Mouse (Mus musculus): Measurements from ENCODE around the gene Chid1. TPM values are rescaled to one million over a fixed set of nuclear protein-coding genes. Genes with fewer than 3 reads are reported as not detected.

Chid1 gene
- polyA plus RNA-seq, 1 experiment from 2014 or later: 35.0 TPM

GRCm38 (mm10) chr7:141474160-141474559 is 65.5 kb downstream of the Chid1 start:
- Histone ChIP-seq H3K9ac (ENCODE audit: low read depth, low read length) (peak overlapping the region; percentile 97), H3K27ac (ENCODE audit: low read depth, low read length) (no peak overlapping the region), H3K9me3 (replicated peaks; ENCODE audit: control insufficient read depth, low read length) (no peaks in the 10 kb centered on the region), H3K27me3 (ENCODE audit: control insufficient read depth, insufficient read depth, low read length) (no peaks in the 10 kb centered on the region), H3K4me1 (ENCODE audit: control insufficient read depth, insufficient read depth, low read length) (peaks cover 44% of the 10 kb centered on the region), H3K4me2 (peak overlapping the region; percentile 97), H3K4me3 (ENCODE audit: low read depth, low read length) (peak overlapping the region; percentile 85), H3K36me3 (ENCODE audit: control insufficient read depth, insufficient read depth, low read length) (peaks cover 22% of the 10 kb centered on the region)
- 9% methylated on average over 5 of the region's 5 CpGs for WGBS (ENCODE audit: insufficient replicate concordance)
- no peak for ATAC-seq (replicated peaks; ENCODE audit: insufficient number of reproducible peaks, low FRiP score, low TSS enrichment)

DNA sequence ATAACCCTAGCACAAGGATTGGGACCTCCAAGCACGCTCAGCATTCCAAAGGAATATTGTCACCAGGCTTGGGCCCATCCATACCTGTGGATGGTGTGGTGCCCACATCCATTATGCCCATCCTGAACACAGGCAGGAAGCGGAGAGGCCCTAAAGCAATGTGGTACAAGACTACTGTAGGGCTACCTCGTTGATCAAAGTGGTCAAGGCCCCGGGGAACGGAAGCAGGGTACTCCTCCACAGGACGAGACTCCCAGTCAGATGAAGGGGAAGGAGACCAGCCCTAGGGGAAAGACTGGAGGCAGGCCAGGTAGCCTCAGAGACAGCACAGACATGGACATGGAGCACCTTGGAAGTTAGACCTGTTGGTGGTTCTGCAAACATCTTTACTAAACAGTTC is 66.9 kb downstream of the Chid1 start:
- Histone ChIP-seq H3K4me2 (no peak overlapping the region), H3K4me1 (ENCODE audit: control insufficient read depth, insufficient read depth, low read length) (peaks cover 49% of the 10 kb centered on the region), H3K9me3 (replicated peaks; ENCODE audit: control insufficient read depth, low read length) (no peaks in the 10 kb centered on the region), H3K27me3 (ENCODE audit: control insufficient read depth, insufficient read depth, low read length) (no peaks in the 10 kb centered on the region), H3K4me3 (ENCODE audit: low read depth, low read length) (no peak overlapping the region), H3K36me3 (ENCODE audit: control insufficient read depth, insufficient read depth, low read length) (peaks cover 22% of the 10 kb centered on the region), H3K9ac (ENCODE audit: low read depth, low read length) (no peak overlapping the region), H3K27ac (ENCODE audit: low read depth, low read length) (no peak overlapping the region)
- no peak for ATAC-seq (replicated peaks; ENCODE audit: insufficient number of reproducible peaks, low FRiP score, low TSS enrichment)
- WGBS (ENCODE audit: insufficient replicate concordance): 83% methylated on average over 6 of the region's 6 CpGs

- H3K27ac ChIP-seq (ENCODE audit: low read depth, low read length): no peak overlapping the region
- no peak overlapping the region for H3K4me3 ChIP-seq (ENCODE audit: low read depth, low read length)
- no peak overlapping the region for H3K9ac ChIP-seq (ENCODE audit: low read depth, low read length)
- H3K36me3 ChIP-seq (ENCODE audit: control insufficient read depth, insufficient read depth, low read length): peaks cover 22% of the 10 kb centered on the region
- H3K4me2 ChIP-seq: no peak overlapping the region
- H3K27me3 ChIP-seq (ENCODE audit: control insufficient read depth, insufficient read depth, low read length): no peaks in the 10 kb centered on the region
- WGBS (ENCODE audit: insufficient replicate concordance): 81% methylated on average over 6 of the region's 6 CpGs
- no peaks in the 10 kb centered on the region for H3K9me3 ChIP-seq (replicated peaks; ENCODE audit: control insufficient read depth, low read length)
- no peak for ATAC-seq (replicated peaks; ENCODE audit: insufficient number of reproducible peaks, low FRiP score, low TSS enrichment)
- H3K4me1 ChIP-seq (ENCODE audit: control insufficient read depth, insufficient read depth, low read length): peaks cover 43% of the 10 kb centered on the region
Measured at GRCm38 (mm10) chr7:141472226-141472625, 67.4 kb downstream of the Chid1 start.

GRCm38 (mm10) chr7:141471236-141471635 is 68.4 kb downstream of the Chid1 start:
- ATAC-seq (replicated peaks; ENCODE audit: insufficient number of reproducible peaks, low FRiP score, low TSS enrichment): no peak
- H3K4me1 ChIP-seq (ENCODE audit: control insufficient read depth, insufficient read depth, low read length): peaks cover 44% of the 10 kb centered on the region
- no peaks in the 10 kb centered on the region for H3K27me3 ChIP-seq (ENCODE audit: control insufficient read depth, insufficient read depth, low read length)
- no peak overlapping the region for H3K9ac ChIP-seq (ENCODE audit: low read depth, low read length)
- no peaks in the 10 kb centered on the region for H3K9me3 ChIP-seq (replicated peaks; ENCODE audit: control insufficient read depth, low read length)
- peaks cover 22% of the 10 kb centered on the region for H3K36me3 ChIP-seq (ENCODE audit: control insufficient read depth, insufficient read depth, low read length)
- H3K4me2 ChIP-seq: no peak overlapping the region
- 95% methylated on average over 1 of the region's 1 CpGs for WGBS (ENCODE audit: insufficient replicate concordance)
- no peak overlapping the region for H3K27ac ChIP-seq (ENCODE audit: low read depth, low read length)
- no peak overlapping the region for H3K4me3 ChIP-seq (ENCODE audit: low read depth, low read length)

DNA sequence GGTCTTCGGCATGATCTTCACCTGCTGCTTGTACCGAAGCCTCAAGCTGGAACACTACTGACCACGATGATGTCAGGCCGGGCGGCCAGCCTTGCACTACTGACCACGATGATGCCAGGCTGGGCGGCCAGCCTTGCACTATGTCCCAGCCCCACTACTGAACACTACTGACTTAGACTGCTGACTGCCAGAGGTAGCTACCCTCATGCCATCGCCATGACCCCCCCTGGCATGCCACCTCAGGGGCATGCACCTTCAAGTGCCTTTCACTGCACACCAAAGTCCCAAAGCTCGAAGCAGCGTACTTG is 69.1 kb downstream of the Chid1 start:
- H3K4me1 ChIP-seq (ENCODE audit: control insufficient read depth, insufficient read depth, low read length): peaks cover 41% of the 10 kb centered on the region
- H3K9me3 ChIP-seq (replicated peaks; ENCODE audit: control insufficient read depth, low read length): no peaks in the 10 kb centered on the region
- no peak for ATAC-seq (replicated peaks; ENCODE audit: insufficient number of reproducible peaks, low FRiP score, low TSS enrichment)
- H3K27me3 ChIP-seq (ENCODE audit: control insufficient read depth, insufficient read depth, low read length): peaks cover 2% of the 10 kb centered on the region; the same call in 1 of the 2 replicates
- no peak overlapping the region for H3K4me3 ChIP-seq (ENCODE audit: low read depth, low read length)
- H3K9ac ChIP-seq (ENCODE audit: low read depth, low read length): no peak overlapping the region
- 91% methylated on average over 10 of the region's 10 CpGs for WGBS (ENCODE audit: insufficient replicate concordance)
- H3K36me3 ChIP-seq (ENCODE audit: control insufficient read depth, insufficient read depth, low read length): peaks cover 22% of the 10 kb centered on the region
- H3K27ac ChIP-seq (ENCODE audit: low read depth, low read length): no peak overlapping the region
- H3K4me2 ChIP-seq: no peak overlapping the region

DNA sequence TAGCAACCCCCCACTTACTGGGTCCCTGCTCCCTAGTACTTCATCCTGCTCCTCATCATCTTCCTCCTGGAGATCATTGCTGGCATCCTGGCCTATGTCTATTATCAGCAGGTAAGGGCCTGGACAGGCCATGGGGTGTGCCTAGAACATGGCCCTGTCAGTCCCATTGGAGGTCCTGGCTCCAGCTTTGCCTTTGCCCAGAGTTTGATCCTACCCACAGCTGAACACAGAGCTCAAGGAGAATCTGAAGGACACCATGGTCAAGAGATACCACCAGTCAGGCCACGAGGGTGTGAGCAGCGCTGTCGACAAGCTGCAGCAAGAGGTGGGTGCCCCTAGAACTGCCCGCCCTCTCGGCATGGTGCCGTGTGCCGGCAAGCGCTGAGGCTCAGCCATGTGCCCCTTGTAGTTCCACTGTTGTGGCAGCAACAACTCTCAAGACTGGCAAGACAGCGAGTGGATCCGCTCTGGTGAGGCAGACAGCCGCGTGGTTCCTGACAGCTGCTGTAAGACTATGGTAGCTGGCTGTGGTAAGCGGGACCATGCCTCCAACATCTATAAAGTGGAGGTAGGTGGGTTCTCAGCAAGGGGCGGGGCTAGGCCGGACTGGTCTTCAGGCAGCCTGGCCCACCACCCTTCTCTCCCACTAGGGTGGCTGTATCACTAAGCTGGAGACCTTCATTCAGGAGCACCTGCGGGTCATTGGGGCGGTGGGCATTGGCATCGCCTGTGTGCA is 69.6 kb downstream of the Chid1 start:
- peak overlapping the region; percentile 80 for H3K4me2 ChIP-seq
- ATAC-seq (replicated peaks; ENCODE audit: insufficient number of reproducible peaks, low FRiP score, low TSS enrichment): no peak
- peaks cover 7% of the 10 kb centered on the region for H3K27me3 ChIP-seq (ENCODE audit: control insufficient read depth, insufficient read depth, low read length)
- H3K4me3 ChIP-seq (ENCODE audit: low read depth, low read length): no peak overlapping the region
- peak overlapping the region; percentile 96; the same call in 1 of the 2 replicates for H3K27ac ChIP-seq (ENCODE audit: low read depth, low read length)
- H3K36me3 ChIP-seq (ENCODE audit: control insufficient read depth, insufficient read depth, low read length): peaks cover 22% of the 10 kb centered on the region
- H3K9ac ChIP-seq (ENCODE audit: low read depth, low read length): peak overlapping the region; percentile 87
- peaks cover 44% of the 10 kb centered on the region for H3K4me1 ChIP-seq (ENCODE audit: control insufficient read depth, insufficient read depth, low read length)
- WGBS (ENCODE audit: insufficient replicate concordance): 88% methylated on average over 18 of the region's 18 CpGs
- no peaks in the 10 kb centered on the region for H3K9me3 ChIP-seq (replicated peaks; ENCODE audit: control insufficient read depth, low read length)

- 85% methylated on average over 6 of the region's 6 CpGs for WGBS (ENCODE audit: insufficient replicate concordance)
- H3K4me2 ChIP-seq: peak overlapping the region; percentile 80
- H3K4me3 ChIP-seq (ENCODE audit: low read depth, low read length): peak overlapping the region; percentile 73
- peaks cover 22% of the 10 kb centered on the region for H3K36me3 ChIP-seq (ENCODE audit: control insufficient read depth, insufficient read depth, low read length)
- peak overlapping the region; percentile 87 for H3K9ac ChIP-seq (ENCODE audit: low read depth, low read length)
- H3K4me1 ChIP-seq (ENCODE audit: control insufficient read depth, insufficient read depth, low read length): peaks cover 50% of the 10 kb centered on the region
- H3K9me3 ChIP-seq (replicated peaks; ENCODE audit: control insufficient read depth, low read length): no peaks in the 10 kb centered on the region
- H3K27ac ChIP-seq (ENCODE audit: low read depth, low read length): peak overlapping the region; percentile 96
- H3K27me3 ChIP-seq (ENCODE audit: control insufficient read depth, insufficient read depth, low read length): peaks cover 13% of the 10 kb centered on the region
- no peak for ATAC-seq (replicated peaks; ENCODE audit: insufficient number of reproducible peaks, low FRiP score, low TSS enrichment)
Measured at GRCm38 (mm10) chr7:141469352-141469751, 70.3 kb downstream of the Chid1 start.

DNA sequence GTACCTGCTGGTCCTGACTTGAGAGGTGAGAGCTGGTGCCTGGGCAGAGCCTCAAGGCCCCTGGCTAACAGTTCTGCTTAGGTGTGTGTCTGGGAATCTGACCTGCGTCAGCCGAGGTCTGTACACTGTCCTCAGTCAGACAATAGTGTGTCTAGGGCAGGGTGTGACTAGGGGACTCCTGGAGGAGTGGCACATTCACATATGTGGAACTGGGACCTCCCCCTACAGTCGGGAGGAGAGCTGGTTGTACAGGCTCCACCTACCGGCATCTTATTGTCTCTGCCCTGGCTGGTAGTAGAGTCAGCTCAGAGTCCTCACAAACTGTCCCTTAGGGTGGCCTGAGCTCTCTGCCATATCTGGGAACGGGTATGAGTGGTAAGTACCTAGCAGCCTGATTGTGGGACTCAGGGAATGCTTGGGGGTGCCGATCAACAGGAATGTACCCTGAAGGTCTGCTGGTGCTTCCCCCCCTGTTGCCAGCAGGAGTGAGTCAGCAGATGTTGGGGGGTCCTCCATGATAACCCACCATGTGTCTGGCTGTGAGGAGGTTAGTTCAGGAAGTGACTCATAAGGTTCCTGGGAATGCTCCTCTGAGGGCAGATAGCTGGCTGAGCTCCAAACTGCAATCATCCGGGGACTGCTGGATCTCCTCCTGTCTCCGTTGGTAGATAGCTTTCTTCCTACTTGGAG is 71.0 kb downstream of the Chid1 start:
- Histone ChIP-seq H3K27me3 (ENCODE audit: control insufficient read depth, insufficient read depth, low read length) (peaks cover 20% of the 10 kb centered on the region), H3K9me3 (replicated peaks; ENCODE audit: control insufficient read depth, low read length) (no peaks in the 10 kb centered on the region), H3K27ac (ENCODE audit: low read depth, low read length) (peak overlapping the region; percentile 96), H3K4me2 (peak overlapping the region; percentile 80), H3K36me3 (ENCODE audit: control insufficient read depth, insufficient read depth, low read length) (peaks cover 22% of the 10 kb centered on the region), H3K4me3 (ENCODE audit: low read depth, low read length) (peak overlapping the region; percentile 73), H3K9ac (ENCODE audit: low read depth, low read length) (peak overlapping the region; percentile 87), H3K4me1 (ENCODE audit: control insufficient read depth, insufficient read depth, low read length) (peaks cover 43% of the 10 kb centered on the region)
- ATAC-seq (replicated peaks; ENCODE audit: insufficient number of reproducible peaks, low FRiP score, low TSS enrichment): peak; percentile 65
- 2% methylated on average over 8 of the region's 8 CpGs for WGBS (ENCODE audit: insufficient replicate concordance)
